Mouse (Mus musculus) cerebellum, postnatal 36 days (tissue): ENCODE measurements around the gene Sap30bp.
A peak's percentile ranks its signal among the peaks of the same experiment; 100 is the strongest.

Experiments used
- DNase-seq, 2 experiments: peaks; one replicate each; pipeline ENCODE4 v3.0.0; 2021 to 2022; ENCODE audit warnings: mixed read lengths in 2 of 2

The Sap30bp gene

DNA sequence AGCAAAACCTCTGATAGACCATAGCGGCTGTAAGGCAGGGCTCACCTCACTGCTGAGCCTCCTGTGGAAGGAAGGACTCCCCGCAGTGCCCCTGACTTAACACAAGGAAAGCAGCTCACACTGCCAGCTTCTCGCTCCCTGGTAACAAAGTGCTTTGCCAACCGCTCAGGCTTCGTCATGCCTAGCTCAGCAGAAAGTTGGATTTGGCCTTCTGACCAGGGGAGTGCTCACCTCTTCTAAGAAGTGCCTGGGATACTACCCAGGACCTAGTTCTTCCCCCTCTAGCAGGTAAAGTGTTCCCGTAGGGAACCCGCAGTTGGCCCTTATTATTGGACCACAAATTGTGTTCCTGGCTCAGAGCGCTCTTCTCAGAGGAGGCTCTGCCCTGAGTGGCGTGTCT is 25.9 kb downstream of the Sap30bp start:
- no peak for DNase-seq

DNA sequence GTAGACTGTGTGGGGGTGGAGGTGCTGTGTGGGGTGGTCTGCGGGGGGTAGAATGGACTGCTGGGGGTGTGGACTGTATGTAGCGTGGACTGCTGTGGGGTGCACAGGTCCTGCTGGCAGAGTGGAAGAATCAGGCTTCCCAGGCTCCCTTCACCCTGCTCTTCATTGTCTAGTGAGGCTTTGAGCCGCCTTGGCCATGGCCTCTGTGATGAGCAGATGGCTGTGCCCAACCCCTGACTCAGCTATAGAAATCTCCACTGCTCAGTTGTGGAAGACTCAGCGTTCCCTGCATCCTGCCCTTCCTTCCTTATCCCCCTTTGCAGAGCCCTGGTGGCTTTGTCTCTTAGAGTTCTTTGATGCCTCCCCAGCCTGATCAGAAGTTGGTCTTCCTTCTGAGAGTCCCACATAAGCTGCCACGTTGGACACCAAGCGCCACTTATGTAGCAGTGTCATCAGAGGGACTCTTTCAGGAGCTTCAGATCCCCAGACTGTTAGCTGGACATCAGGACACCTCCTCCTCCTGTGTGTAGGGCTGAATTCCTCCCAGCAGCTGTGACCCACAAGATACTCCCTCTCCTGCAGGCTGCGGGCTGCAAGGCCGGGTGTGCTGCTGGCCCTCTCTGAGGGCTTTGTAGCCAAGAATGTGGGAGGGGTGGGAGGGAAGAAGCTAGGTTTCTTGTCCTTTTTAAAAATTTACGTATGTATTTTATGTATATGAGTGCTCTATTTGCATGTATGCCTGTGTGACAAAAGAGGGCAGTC is 29.8 kb downstream of the Sap30bp start:
- no peak for DNase-seq

DNA sequence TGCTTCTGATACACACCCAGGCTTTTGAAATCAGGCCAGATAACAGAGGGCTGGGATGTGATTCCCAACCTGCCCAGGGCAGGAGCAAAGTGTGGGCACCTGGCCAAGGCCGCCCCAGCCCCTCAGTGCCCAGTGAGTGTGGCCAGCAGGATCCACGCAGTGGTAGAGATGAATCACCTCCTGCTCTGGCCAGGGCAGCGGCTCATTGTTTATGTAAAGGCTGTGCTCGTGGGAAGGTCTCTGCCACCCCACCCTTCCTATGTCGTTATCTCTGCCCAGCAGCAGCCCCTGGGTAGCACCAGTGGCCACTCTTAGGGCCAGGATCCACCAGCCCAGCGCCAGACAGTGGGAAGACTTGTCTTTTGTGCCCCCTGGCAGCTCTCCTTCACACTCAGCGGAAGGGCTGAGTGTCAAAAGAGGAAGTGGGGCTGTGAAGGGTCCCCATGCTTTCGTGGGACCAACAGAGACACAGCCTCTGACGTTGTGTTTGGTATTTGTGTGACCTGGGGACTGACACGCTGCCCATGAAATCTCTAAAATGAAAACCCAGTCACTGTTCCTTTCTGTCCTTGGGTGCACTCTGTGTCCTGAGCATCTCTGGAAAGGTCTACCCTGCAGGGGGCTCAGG is 32.0 kb downstream of the Sap30bp start:
- no peak for DNase-seq

DNA sequence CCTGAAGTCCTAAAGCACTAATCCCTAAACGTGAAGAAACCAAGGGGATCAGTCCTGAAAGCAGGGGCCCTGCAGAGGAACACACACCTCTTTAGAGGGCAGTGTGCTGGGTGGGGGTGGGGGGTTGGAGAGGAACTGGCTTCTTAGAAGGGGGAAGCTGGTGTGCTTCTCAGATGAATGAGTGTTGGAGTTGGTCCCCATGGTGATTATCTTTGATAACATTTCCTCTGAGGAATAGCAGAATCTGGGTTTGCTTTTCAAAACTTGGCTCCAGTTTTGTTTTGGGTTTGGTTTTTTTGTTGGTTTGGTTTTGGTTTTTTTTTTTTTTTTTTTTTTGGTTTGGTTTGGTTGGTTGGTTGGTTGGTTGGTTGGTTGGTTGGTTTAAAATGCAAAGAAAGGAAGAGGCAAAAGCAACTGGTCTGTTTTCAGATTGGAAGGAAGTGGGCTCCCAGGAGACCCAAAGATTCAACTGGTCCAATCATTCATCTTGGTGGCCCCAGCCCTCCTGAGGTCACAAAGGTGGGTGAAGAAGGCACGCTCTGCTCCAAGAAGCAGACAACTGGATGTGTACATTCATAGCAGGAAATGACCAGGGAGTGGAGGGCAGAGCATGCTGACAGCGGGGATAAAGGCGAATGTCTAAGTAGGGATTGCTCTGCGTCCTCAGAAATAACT is 35.8 kb downstream of the Sap30bp start:
- DNase-seq, result no peak

DNA sequence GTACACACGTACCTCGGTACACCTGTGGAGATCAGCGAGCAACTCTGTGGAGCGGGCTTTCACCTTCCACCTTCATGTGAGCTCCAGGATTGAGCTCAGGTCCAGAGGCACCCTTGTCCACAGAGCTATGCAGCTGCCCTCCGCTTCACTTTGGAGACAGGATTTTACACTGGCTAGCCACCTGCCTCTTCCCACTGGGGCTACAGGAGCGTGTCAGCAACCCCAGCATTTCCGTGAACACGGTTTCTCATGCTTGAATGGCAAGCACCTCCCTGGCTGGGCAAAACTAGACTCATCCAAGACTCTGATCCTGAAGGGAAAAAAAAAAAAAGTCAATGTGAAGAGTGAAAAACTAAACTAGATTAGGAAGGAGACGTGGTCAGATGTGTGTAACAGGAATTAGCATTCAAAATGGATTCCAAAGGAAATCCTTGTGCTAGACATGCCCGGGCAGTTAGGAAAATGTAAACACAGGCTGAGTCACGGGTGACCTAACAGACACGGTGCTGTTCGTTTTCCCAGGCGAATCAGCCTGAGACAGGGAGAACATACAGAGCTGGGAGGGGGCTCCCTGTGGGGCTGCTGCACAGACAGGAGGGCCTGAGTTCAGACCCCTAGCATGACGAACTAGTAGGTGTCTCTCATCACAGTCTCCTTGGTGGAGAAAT is 37.1 kb downstream of the Sap30bp start:
- no peak for DNase-seq

GRCm38 (mm10) chr11:115971016-115971415 is 37.9 kb downstream of the Sap30bp start:
- no peak for DNase-seq

DNA sequence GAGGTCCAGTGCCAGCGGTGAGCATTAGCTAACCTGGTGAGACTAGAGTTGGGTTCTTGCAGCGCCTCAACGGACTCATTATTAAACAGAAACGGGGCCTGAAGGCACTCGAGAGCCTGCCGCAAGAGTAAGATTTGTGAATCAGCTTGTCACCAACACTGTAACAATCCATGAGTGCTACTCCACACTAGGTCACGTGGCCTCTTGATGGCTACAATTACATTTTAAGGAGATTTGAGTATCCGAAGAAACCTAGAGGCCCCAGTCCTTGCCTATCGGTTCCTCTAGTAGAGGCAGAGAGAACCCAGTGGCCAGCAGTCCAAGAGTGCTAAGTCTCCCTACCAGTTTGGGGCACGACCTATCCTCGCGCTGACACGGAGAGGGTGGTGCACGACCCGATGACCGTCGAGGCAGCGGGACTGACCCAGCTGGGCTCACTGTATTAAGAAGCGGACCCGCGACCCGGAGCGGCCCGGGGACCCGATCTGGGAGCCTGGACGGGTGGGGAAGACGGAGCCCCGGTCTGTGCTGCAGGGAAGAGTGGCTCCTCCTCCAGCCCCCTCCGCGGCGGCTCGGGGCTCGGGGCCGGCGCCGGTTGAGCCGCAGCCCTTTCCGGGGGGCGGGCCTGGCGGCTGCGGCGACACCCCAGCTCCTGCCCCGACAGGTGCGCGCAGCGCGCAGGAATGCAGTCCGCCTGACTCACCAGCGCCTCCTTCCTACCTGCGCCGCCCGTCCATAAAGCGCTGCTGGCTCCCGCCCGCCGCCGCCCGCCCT is 41.4 kb downstream of the Sap30bp start, which contains the start of gene Itgb4:
Gene Itgb4, plus strand, starts transcription at position 401 of the 774 bp plus-strand sequence.
- DNase-seq, result peak; percentile 22 to 33

DNA sequence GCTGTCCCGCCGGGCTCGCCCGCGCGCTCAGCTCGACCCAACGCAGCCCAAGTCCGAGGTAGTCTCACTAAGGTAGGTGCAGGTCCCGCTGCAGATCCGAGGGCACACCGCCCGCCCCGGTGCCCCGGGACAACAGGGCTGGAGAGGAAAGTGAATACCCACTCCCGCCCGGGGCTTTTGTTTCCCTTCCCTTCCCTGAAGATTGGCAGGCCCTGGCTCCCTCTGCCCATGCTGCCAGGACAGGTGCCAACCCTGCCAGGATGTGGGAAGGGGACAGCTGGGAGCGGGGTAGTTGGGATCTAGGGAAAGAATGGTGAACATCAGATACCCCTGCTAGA is 42.0 kb downstream of the Sap30bp start:
- no peak for DNase-seq

DNA sequence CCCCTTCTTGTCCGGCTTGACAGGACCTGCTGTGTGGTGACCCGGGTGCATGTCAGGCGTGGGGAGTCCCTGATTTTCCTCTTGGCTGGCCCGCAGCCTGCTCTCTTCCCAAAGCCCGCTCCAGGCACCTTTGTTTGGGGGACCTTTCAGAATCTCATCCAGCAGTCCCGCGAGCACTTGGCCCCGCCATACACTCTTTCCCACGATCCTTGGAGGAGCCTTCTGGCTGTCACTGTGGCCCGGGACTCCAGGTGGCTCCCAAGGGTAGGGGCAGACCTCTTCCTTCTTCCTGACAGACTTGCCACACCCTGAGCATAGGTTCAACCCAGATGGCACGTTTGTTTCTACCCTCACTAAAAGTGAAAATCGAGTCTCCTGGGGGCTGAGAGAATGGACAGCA is 42.5 kb downstream of the Sap30bp start:
- DNase-seq, result no peak

GRCm38 (mm10) chr11:115982472-115982871 is 49.4 kb downstream of the Sap30bp start:
- peak; percentile 64 to 65 for DNase-seq

DNA sequence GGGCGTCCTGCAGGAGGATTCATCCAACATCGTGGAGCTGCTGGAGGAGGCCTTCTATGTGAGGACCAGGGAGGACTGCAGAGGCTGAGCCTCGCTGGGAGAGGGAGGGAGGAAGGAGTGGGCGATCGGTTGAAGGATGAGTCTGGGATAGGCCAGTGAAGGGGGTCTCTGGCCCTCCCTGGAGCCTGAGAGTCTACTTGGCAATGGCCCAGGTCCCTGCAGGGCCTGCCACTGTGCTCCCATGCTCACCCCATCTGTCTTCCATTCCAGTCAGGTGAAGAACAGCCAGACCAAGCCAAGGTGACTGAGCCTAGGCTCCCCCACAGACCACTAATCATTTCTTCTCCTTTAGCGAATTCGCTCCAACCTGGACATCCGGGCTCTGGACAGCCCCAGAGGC is 50.2 kb downstream of the Sap30bp start:
- peak in 1 of 2 experiments; percentile 35 for DNase-seq

GRCm38 (mm10) chr11:115989686-115990085 is 56.6 kb downstream of the Sap30bp start:
- no peak for DNase-seq

DNA sequence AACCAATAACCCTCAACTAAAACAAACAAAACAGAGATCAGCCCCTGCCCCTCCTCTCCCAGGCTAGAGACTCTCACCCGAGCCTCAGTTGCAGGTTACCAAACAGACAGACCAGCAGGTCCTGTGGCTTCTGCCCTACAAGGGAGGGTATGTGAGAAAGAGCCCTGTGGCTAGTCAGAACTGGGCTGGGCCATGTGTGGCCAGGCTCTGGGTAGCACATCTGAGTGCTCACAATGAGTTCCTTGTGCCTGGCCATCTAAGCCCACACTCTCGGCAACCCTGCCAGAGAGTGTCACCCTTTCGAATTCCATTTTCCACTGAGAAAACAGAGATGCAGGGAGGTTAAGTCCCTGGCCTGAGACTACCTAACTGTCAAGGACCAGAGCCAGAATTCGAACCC is 59.0 kb downstream of the Sap30bp start:
- DNase-seq, result no peak

GRCm38 (mm10) chr11:115995256-115995655 is 62.2 kb downstream of the Sap30bp start:
- no peak for DNase-seq

- DNase-seq, result no peak
These were observed 64.0 kb downstream of the Sap30bp start for GRCm38 (mm10) chr11:115997047-115997446.

GRCm38 (mm10) chr11:115997662-115998061 is 64.6 kb downstream of the Sap30bp start:
- no peak for DNase-seq

- DNase-seq, result no peak
These were observed 65.9 kb downstream of the Sap30bp start for GRCm38 (mm10) chr11:115999027-115999426.

- peak; percentile 85 for DNase-seq
These were observed 66.6 kb downstream of the Sap30bp start for GRCm38 (mm10) chr11:115999538-116000143.

- no peak for DNase-seq
These were observed 67.5 kb downstream of the Sap30bp start for GRCm38 (mm10) chr11:116000607-116001006.

DNA sequence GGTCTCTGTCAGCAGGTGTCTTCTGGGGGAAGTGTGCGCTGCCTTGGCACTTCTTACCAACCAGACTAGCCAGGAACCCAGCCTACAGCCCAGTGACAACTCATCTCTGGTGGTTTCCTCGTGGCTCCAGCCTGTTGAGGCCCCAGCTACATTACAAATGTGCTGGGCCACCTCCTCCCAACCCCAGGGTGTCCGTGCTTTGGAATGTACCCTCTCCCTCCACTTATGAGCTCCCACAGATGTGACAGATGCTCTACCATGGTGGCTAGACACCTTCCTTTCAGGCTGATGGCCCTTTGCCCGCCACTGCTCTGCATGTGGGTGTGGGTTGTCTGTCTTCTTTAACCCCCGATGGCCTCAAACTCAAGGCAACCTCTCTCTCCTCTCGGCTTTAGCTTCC is 68.6 kb downstream of the Sap30bp start:
- no peak for DNase-seq

- DNase-seq, result no peak
These were observed 69.8 kb downstream of the Sap30bp start for GRCm38 (mm10) chr11:116002894-116003293.

GRCm38 (mm10) chr11:116004186-116004823 is 71.2 kb downstream of the Sap30bp start:
- DNase-seq, result no peak
